Mouse (Mus musculus) megakaryocyte, embryonic 14.5 days (primary cell): Measurements from ENCODE around the gene Cd300lg. TPM values are rescaled to one million over a fixed set of nuclear protein-coding genes. Genes with fewer than 3 reads are reported as not detected.

Experiments
- H3K27me3 ChIP-seq: replicated peaks from 2 replicates; pipeline ENCODE3; 2012; ENCODE audit warnings: inconsistent platforms
- H3K36me3 ChIP-seq: replicated peaks from 2 replicates; pipeline ENCODE3; 2012; ENCODE audit warnings: low read length, inconsistent platforms, mixed read lengths
- H3K4me1 ChIP-seq: 2 replicates; pipeline ENCODE4 v1.6.1; 2012; ENCODE audit warnings: inconsistent platforms
- H3K4me3 ChIP-seq: replicated peaks from 2 replicates; pipeline ENCODE3; 2012; ENCODE audit warnings: moderate library complexity, mild to moderate bottlenecking, inconsistent platforms
- H3K9me3 ChIP-seq: 2 replicates; pipeline ENCODE4 v1.6.1; 2012; ENCODE audit warnings: inconsistent platforms
- FLI1 ChIP-seq: IDR thresholded peaks from 2 replicates; pipeline ENCODE4 v1.6.1; 2012; ENCODE audit warnings: low read length, inconsistent platforms, mixed read lengths
- GATA1 ChIP-seq: IDR thresholded peaks from 3 replicates; pipeline ENCODE4 v1.6.1; 2012; ENCODE audit warnings: mixed read lengths, low read length, inconsistent platforms, borderline replicate concordance
- polyA plus RNA-seq: library from polyadenylated mRNA; stranded (reverse); fragments of >175 nt; gene quantifications from 2 replicates; pipeline ENCODE4 v1.2.3, GENCODE M21; 2012; ENCODE audit warnings: low replicate concordance; ENCODE audit not compliant: insufficient read depth

Gene Cd300lg
- polyA plus RNA-seq, 1 experiment: not detected

GRCm38 (mm10) chr11:102069633-102070032 lies 28.3 kb downstream of the Cd300lg start:
- H3K36me3 ChIP-seq: no peaks in the 10 kb centered on the region
- H3K9me3 ChIP-seq: no peaks in the 10 kb centered on the region
- H3K4me3 ChIP-seq: no peak overlapping the region
- H3K27me3 ChIP-seq: peaks cover 43% of the 10 kb centered on the region
- H3K4me1 ChIP-seq: no peaks in the 10 kb centered on the region
- no peak for TF ChIP-seq GATA1
- no peak for TF ChIP-seq FLI1

- Histone ChIP-seq H3K4me1 (no peaks in the 10 kb centered on the region), H3K27me3 (peaks cover 48% of the 10 kb centered on the region), H3K4me3 (no peak overlapping the region), H3K9me3 (no peaks in the 10 kb centered on the region), H3K36me3 (no peaks in the 10 kb centered on the region)
- TF ChIP-seq GATA1 (no peak), FLI1 (no peak)
Observed at GRCm38 (mm10) chr11:102070426-102070825, 29.1 kb downstream of the Cd300lg start.

- no peaks in the 10 kb centered on the region for H3K36me3 ChIP-seq
- H3K27me3 ChIP-seq: peaks cover 48% of the 10 kb centered on the region
- H3K9me3 ChIP-seq: no peaks in the 10 kb centered on the region
- H3K4me3 ChIP-seq: no peak overlapping the region
- TF ChIP-seq GATA1 (no peak), FLI1 (no peak)
- H3K4me1 ChIP-seq: no peaks in the 10 kb centered on the region
Observed at GRCm38 (mm10) chr11:102072729-102073128, 31.4 kb downstream of the Cd300lg start.

GRCm38 (mm10) chr11:102073722-102074121 lies 32.4 kb downstream of the Cd300lg start:
- no peak overlapping the region for H3K4me3 ChIP-seq
- H3K36me3 ChIP-seq: no peaks in the 10 kb centered on the region
- H3K9me3 ChIP-seq: no peaks in the 10 kb centered on the region
- H3K27me3 ChIP-seq: peaks cover 53% of the 10 kb centered on the region
- no peak for TF ChIP-seq FLI1
- TF ChIP-seq GATA1: no peak
- H3K4me1 ChIP-seq: peaks cover 3% of the 10 kb centered on the region; the same call in 1 of the 2 replicates

GRCm38 (mm10) chr11:102082322-102082721 lies 41.0 kb downstream of the Cd300lg start:
- Histone ChIP-seq H3K27me3 (peaks cover 69% of the 10 kb centered on the region), H3K36me3 (peaks cover 12% of the 10 kb centered on the region), H3K4me3 (no peak overlapping the region), H3K4me1 (peaks cover 27% of the 10 kb centered on the region), H3K9me3 (peaks cover 25% of the 10 kb centered on the region)
- TF ChIP-seq GATA1: no peak
- no peak for TF ChIP-seq FLI1

- Histone ChIP-seq H3K27me3 (peaks cover 77% of the 10 kb centered on the region), H3K4me3 (no peak overlapping the region), H3K36me3 (peaks cover 12% of the 10 kb centered on the region), H3K4me1 (peaks cover 36% of the 10 kb centered on the region), H3K9me3 (peaks cover 25% of the 10 kb centered on the region)
- TF ChIP-seq GATA1: no peak
- no peak for TF ChIP-seq FLI1
Observed at GRCm38 (mm10) chr11:102083193-102083592, 41.9 kb downstream of the Cd300lg start.

- Histone ChIP-seq H3K36me3 (peaks cover 12% of the 10 kb centered on the region), H3K4me1 (peaks cover 42% of the 10 kb centered on the region)
Observed at GRCm38 (mm10) chr11:102084159-102084558, 42.9 kb downstream of the Cd300lg start.

GRCm38 (mm10) chr11:102086331-102086730 lies 45.0 kb downstream of the Cd300lg start:
- TF ChIP-seq FLI1 (no peak), GATA1 (no peak)
- Histone ChIP-seq H3K4me3 (peak overlapping the region; percentile 18), H3K4me1 (peaks cover 51% of the 10 kb centered on the region), H3K36me3 (peaks cover 12% of the 10 kb centered on the region), H3K9me3 (peaks cover 25% of the 10 kb centered on the region), H3K27me3 (peaks cover 57% of the 10 kb centered on the region)

More at GRCm38 (mm10) chr11:102084159-102084558, 42.9 kb downstream of the Cd300lg start:
- TF ChIP-seq FLI1: no peak
- TF ChIP-seq GATA1: no peak
- Histone ChIP-seq H3K27me3 (peaks cover 74% of the 10 kb centered on the region), H3K9me3 (peaks cover 25% of the 10 kb centered on the region), H3K4me3 (no peak overlapping the region)

- Histone ChIP-seq H3K9me3 (peaks cover 25% of the 10 kb centered on the region), H3K36me3 (peaks cover 12% of the 10 kb centered on the region), H3K4me1 (peaks cover 52% of the 10 kb centered on the region), H3K27me3 (peaks cover 56% of the 10 kb centered on the region), H3K4me3 (peak overlapping the region; percentile 91)
- no peak for TF ChIP-seq FLI1
- TF ChIP-seq GATA1: no peak
Observed at GRCm38 (mm10) chr11:102087081-102087751, 45.9 kb downstream of the Cd300lg start.
